Mouse (Mus musculus) bone marrow macrophage, adult 2 months (primary cell): ENCODE data around the gene Aff1.

ENCODE experiments used
- CTCF ChIP-seq: IDR thresholded peaks from 2 replicates; pipeline ENCODE4 v1.5.1; 2012; ENCODE audit warnings: low read depth, mild to moderate bottlenecking, low read length, moderate library complexity
- POLR2A ChIP-seq: IDR thresholded peaks from 2 replicates; pipeline ENCODE4 v1.6.1; 2012; ENCODE audit warnings: mild to moderate bottlenecking, low read depth, low read length, borderline replicate concordance

DNA sequence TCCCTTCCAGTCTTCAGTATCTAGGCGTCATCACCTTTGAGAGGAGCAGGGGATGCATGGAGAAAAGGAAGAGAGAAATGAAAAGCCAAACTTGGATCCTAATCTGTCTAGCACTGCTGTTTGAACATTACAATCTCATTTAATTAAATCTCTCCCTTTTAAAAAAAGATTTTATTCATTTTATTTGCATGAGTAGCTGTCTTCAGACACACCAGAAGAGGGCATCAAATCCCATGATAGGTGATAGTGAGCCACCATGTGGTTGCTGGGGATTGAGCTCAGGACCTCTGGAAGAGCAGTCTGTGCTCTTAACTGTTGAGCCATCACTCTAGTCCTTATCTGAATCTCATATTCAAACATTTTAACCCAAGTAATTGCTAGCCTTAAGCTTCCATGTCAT lies 138.7 kb downstream of the Aff1 start:
- no peak for TF ChIP-seq POLR2A
- TF ChIP-seq CTCF = no peak
